Mouse (Mus musculus) stomach, postnatal 0 days (tissue): ENCODE measurements around the gene Pofut2.

Experiments used
- CTCF ChIP-seq: IDR thresholded peaks from 2 replicates; pipeline ENCODE4 v1.5.1; 2016; ENCODE audit warnings: antibody characterized with exemption, low read depth, mild to moderate bottlenecking, moderate library complexity
- EP300 ChIP-seq: optimal IDR thresholded peaks from 2 replicates; pipeline ENCODE3; 2016; ENCODE audit warnings: antibody characterized with exemption

DNA sequence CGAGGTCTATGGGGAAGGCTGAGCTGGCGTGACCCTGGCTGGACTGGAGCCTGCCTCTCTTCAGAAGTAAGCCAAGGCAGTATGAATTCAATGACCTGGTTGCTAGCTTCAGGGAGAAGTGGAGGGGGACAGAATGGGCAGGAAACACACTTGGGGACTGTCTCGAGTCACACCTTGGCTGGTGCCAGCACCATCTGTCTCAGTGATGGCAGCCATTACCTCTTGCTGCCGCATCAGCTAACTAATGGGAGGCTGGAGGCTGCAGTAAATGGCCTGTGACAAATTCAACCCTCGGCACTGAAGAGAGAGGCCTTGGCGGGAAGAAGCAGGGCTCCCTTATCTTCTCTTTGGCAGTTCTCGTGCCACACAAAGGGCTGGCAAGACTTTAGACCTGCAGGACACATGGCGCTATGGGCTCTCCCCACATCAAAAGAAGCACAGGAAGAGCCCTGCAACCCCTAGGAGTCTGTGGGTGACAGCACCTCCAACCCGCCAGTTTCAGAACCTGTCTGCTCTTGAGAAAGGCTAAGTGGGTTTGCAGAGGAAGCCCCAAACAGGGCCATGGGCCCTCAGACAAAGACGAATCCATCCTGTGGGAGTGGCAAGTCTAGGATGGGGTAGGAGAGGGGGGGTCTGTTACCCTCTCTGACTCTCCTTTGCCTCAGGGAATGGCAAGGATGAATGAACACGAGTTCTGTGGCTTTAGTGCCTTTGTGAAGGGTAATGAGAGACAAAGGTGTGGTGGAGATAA lies 14.1 kb downstream of the Pofut2 start:
- no peak for TF ChIP-seq CTCF
- no peak for TF ChIP-seq EP300
